Mouse (Mus musculus) bone marrow, adult 2 months (tissue): ENCODE data around the gene Selplg.

Source experiments
- CTCF ChIP-seq: fragments of 200-500 bp; IDR thresholded peaks from 2 replicates; pipeline ENCODE4 v1.5.1; 2011; ENCODE audit warnings: low read length, control low read depth; ENCODE audit not compliant: control insufficient read depth, insufficient read depth
- POLR2A ChIP-seq: fragments of 200-500 bp; IDR thresholded peaks from 2 replicates; pipeline ENCODE4 v1.6.1; 2011; ENCODE audit warnings: low read depth, mild to moderate bottlenecking, control low read depth, low read length, borderline replicate concordance; ENCODE audit not compliant: control insufficient read depth

DNA sequence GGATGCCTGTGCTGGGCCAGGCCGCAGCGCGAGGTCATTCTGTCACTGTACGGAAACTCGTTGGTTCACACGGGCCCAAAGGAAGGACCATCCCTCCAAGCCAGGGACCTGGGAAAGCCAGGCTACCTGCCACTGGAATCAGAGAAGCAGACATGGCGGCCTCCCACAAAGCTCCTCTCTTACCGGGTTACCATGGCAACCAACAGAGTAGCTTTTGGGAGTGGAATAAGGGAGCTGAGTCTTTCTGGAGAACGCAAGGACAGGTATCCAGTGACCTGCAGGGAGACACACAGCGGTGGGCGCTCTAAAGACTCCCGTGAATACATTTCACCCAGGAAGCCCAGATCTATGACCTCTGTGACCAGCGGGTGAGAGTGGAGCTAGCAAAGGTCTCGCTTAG lies 13.9 kb downstream of the Selplg start:
- TF ChIP-seq CTCF: no peak
- TF ChIP-seq POLR2A: no peak
